Mouse (Mus musculus): Measurements from ENCODE around the gene Pagr1a. TPM values are rescaled to one million over a fixed set of nuclear protein-coding genes. Genes with fewer than 3 reads are reported as not detected.

The Pagr1a gene
- total RNA-seq (2012; rRNA removed), result 12.1 and 32.3 TPM in 2 replicates

DNA sequence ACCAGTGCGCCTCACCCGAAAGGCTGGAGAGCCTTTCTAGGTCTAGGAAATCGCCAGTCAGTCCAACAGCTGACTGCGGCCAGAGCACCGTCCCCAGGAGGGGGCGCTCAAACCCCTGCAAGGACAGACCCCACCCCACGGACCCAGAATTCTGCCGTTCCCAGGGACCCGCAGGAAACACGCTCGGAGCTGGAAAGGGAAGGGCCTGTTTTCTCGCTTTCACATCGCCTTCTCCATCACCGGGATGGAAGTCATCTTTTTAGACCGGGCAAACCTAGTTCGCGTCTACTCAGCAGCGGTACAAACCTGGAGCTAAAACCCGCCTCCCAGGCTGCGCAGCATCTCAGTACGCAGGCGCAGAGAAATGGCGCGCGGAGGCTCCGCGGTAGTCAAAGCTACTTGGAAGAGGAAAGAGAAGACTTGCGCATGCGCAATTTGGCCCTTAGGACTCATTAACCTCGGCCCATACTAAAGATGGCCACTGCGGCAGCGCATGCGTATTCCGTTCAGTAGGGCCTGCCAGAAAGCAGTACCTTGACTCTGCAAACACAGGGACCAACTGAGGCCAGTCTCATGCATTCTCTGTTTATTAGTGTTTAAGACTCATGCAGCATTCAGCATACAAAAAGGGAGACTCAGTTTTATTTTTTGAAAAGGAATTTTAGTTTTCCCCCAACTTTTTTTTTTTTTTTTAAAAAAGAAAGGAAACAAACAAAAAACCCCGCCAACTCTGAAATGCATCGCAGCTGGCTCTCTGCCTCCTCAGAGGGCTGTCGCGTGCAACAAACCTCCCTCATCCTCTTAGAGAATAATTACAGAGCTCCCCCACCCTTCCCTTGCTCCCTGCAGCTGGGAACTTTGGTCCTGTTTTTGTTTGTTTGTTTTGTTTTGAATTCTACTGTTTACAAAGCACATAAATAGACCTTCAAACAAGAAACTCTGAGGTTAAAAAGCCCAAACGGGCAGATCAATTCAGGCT, at the start of gene Pagr1a:
Gene Pagr1a (minus strand): TSS at position 382 of the 979 bp plus-strand sequence.
- H3K36me3 ChIP-seq (ENCODE audit: control insufficient read depth, insufficient read depth, low read length, poor library complexity, severe bottlenecking), result peaks cover 14% of the 10 kb centered on the region
- peak within 1 kb of the TSS; percentile 95 for H3K9ac ChIP-seq (ENCODE audit: insufficient read depth, low read depth, low read length, poor library complexity, severe bottlenecking)
- TF ChIP-seq ZNF384 (IDR thresholded peaks at IDR 0.05; ENCODE audit: low read depth, low read length) (peak; percentile 76), ZC3H11A (IDR thresholded peaks at IDR 0.05; ENCODE audit: borderline replicate concordance, low read depth, low read length) (no peak), HCFC1 (IDR thresholded peaks at IDR 0.05; ENCODE audit: borderline replicate concordance, insufficient read depth, low read length) (peak; percentile 93), MAFK (IDR thresholded peaks at IDR 0.05; ENCODE audit: insufficient read depth, low read depth, low read length) (no peak; the same call in 1 of the 2 replicates), CHD2 (IDR thresholded peaks at IDR 0.05; ENCODE audit: low read depth, low read length) (no peak)
- no peaks in the 10 kb centered on the region for H3K9me3 ChIP-seq (ENCODE audit: control insufficient read depth, insufficient read depth, low read depth, low read length)
- in situ Hi-C loops (cut with MboI; ENCODE audit: low sequenced_read_pairs in 2 of 2, unreplicated experiment in 2 of 2), result no loop called here
- H3K4me1 ChIP-seq (ENCODE audit: control insufficient read depth in 2 of 2, insufficient read depth in 2 of 2, low read length in 2 of 2, poor library complexity in 1 of 2), result peaks cover 4 to 9% of the 10 kb centered on the region in 2 experiments; a peak in 3 of 4 replicates
- H3K27ac ChIP-seq (ENCODE audit: insufficient read depth, low read depth, low read length, poor library complexity, severe bottlenecking), result peak within 1 kb of the TSS; percentile 84
- DNase-seq (ENCODE audit: low read depth, low spot score), result peak; percentile 100
- H3K4me3 ChIP-seq (ENCODE audit: insufficient read depth in 1 of 2, low read depth in 1 of 2, low read length in 2 of 2, poor library complexity in 1 of 2, severe bottlenecking in 1 of 2), result peak within 1 kb of the TSS; percentile 73 to 91

DNA sequence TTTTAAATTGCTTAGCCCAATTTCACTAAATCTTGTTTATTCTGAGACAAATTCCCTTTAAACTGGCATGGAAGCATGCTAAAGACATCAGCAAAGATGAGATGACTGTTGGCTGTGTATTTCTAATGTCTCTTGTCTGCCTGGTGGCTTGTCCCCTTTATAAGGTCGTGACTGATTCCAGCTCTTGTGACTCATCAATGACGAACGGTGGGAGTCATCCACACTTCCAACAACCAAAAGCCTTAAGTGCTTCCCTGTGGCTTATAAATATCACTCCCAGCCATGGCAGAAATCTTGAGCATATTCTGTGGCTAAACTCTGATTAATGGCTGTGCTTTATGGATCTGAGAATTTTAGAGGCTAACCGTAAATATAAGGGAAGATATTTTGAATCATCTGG, 49.2 kb upstream of the Pagr1a start:
- H3K4me3 ChIP-seq (ENCODE audit: insufficient read depth in 1 of 2, low read depth in 1 of 2, low read length in 2 of 2, poor library complexity in 1 of 2, severe bottlenecking in 1 of 2), result no peak overlapping the region
- TF ChIP-seq CHD2 (IDR thresholded peaks at IDR 0.05; ENCODE audit: low read depth, low read length) (no peak), MAFK (IDR thresholded peaks at IDR 0.05; ENCODE audit: insufficient read depth, low read depth, low read length) (no peak), ZC3H11A (IDR thresholded peaks at IDR 0.05; ENCODE audit: borderline replicate concordance, low read depth, low read length) (no peak), ZNF384 (IDR thresholded peaks at IDR 0.05; ENCODE audit: low read depth, low read length) (no peak), HCFC1 (IDR thresholded peaks at IDR 0.05; ENCODE audit: borderline replicate concordance, insufficient read depth, low read length) (no peak)
- in situ Hi-C loops (cut with MboI; ENCODE audit: low sequenced_read_pairs in 2 of 2, unreplicated experiment in 2 of 2), result no loop called here

DNA sequence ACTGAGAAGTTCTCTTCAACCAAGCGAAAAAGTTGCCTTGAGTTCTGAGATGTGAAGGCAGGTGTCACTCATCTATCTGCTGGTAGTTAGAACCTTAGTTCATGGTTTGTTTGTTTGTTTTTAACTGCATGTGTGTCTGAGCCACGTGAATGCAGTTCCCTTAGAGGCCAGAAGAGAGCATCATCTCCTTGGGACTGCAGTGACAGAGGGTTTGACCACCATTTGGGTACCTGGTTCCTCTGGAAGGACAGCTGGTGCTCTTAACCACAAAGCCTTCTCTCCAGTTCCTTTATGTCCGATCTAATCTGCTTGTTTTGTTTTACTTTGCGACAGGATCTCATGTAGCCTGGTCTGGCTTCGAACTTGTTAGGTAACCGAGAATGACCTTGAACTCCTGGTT, 48.4 kb upstream of the Pagr1a start:
- Histone ChIP-seq H3K9ac (ENCODE audit: insufficient read depth, low read depth, low read length, poor library complexity, severe bottlenecking) (no peak overlapping the region), H3K36me3 (ENCODE audit: control insufficient read depth, insufficient read depth, low read length, poor library complexity, severe bottlenecking) (no peaks in the 10 kb centered on the region), H3K9me3 (ENCODE audit: control insufficient read depth, insufficient read depth, low read depth, low read length) (no peaks in the 10 kb centered on the region), H3K4me3 (ENCODE audit: insufficient read depth in 1 of 2, low read depth in 1 of 2, low read length in 2 of 2, poor library complexity in 1 of 2, severe bottlenecking in 1 of 2) (no peak overlapping the region), H3K4me1 (ENCODE audit: control insufficient read depth in 2 of 2, insufficient read depth in 2 of 2, low read length in 2 of 2, poor library complexity in 1 of 2) (peaks cover 0 to 6% of the 10 kb centered on the region in 2 experiments; a peak in 1 of 4 replicates), H3K27ac (ENCODE audit: insufficient read depth, low read depth, low read length, poor library complexity, severe bottlenecking) (no peak overlapping the region)
- in situ Hi-C loops (cut with MboI; ENCODE audit: low sequenced_read_pairs in 2 of 2, unreplicated experiment in 2 of 2), result no loop called here
- TF ChIP-seq ZNF384 (IDR thresholded peaks at IDR 0.05; ENCODE audit: low read depth, low read length) (no peak), HCFC1 (IDR thresholded peaks at IDR 0.05; ENCODE audit: borderline replicate concordance, insufficient read depth, low read length) (no peak), ZC3H11A (IDR thresholded peaks at IDR 0.05; ENCODE audit: borderline replicate concordance, low read depth, low read length) (no peak), MAFK (IDR thresholded peaks at IDR 0.05; ENCODE audit: insufficient read depth, low read depth, low read length) (no peak), CHD2 (IDR thresholded peaks at IDR 0.05; ENCODE audit: low read depth, low read length) (no peak)
- DNase-seq (ENCODE audit: low read depth, low spot score), result no peak

More for the DNA sequence above, 49.2 kb upstream of the Pagr1a start:
- Histone ChIP-seq H3K36me3 (ENCODE audit: control insufficient read depth, insufficient read depth, low read length, poor library complexity, severe bottlenecking) (no peaks in the 10 kb centered on the region), H3K27ac (ENCODE audit: insufficient read depth, low read depth, low read length, poor library complexity, severe bottlenecking) (no peak overlapping the region), H3K4me1 (ENCODE audit: control insufficient read depth in 2 of 2, insufficient read depth in 2 of 2, low read length in 2 of 2, poor library complexity in 1 of 2) (peaks cover 0 to 6% of the 10 kb centered on the region in 2 experiments; a peak in 1 of 4 replicates), H3K9ac (ENCODE audit: insufficient read depth, low read depth, low read length, poor library complexity, severe bottlenecking) (no peak overlapping the region), H3K9me3 (ENCODE audit: control insufficient read depth, insufficient read depth, low read depth, low read length) (no peaks in the 10 kb centered on the region)
- no peak for DNase-seq (ENCODE audit: low read depth, low spot score)

DNA sequence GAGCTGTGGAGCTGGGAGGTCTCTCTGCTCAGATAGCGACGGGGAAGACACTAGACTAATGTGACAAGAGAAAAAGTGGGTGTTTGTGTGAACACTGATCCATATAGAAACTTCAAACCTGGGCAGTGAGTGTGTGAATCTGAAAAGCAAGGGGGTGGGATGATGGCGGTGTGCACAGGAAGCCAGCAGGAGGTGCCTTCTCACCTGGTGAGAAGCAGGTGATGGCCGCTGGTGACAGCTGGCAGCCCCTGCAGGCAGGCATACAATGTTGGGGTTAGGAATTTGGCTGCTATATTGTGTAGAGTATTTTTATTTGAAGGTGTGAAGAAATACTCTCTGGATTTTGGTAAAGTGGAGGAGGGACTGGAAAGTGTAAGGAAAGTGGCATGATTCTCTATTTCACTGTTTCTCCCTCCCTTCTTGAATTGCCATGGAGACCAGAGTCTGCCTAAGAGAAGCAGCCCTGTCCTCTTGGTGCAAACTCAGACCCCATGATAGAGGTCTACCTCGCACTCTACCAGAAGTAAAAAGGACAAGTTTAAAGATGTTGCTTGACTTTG, 38.0 kb upstream of the Pagr1a start:
- Histone ChIP-seq H3K4me3 (ENCODE audit: insufficient read depth in 1 of 2, low read depth in 1 of 2, low read length in 2 of 2, poor library complexity in 1 of 2, severe bottlenecking in 1 of 2) (no peak overlapping the region), H3K9me3 (ENCODE audit: control insufficient read depth, insufficient read depth, low read depth, low read length) (no peaks in the 10 kb centered on the region), H3K36me3 (ENCODE audit: control insufficient read depth, insufficient read depth, low read length, poor library complexity, severe bottlenecking) (no peaks in the 10 kb centered on the region), H3K4me1 (ENCODE audit: control insufficient read depth in 2 of 2, insufficient read depth in 2 of 2, low read length in 2 of 2, poor library complexity in 1 of 2) (no peaks in the 10 kb centered on the region), H3K27ac (ENCODE audit: insufficient read depth, low read depth, low read length, poor library complexity, severe bottlenecking) (no peak overlapping the region), H3K9ac (ENCODE audit: insufficient read depth, low read depth, low read length, poor library complexity, severe bottlenecking) (no peak overlapping the region)
- in situ Hi-C loops (cut with MboI; ENCODE audit: low sequenced_read_pairs in 2 of 2, unreplicated experiment in 2 of 2), result no loop called here
- TF ChIP-seq MAFK (IDR thresholded peaks at IDR 0.05; ENCODE audit: insufficient read depth, low read depth, low read length) (no peak), ZC3H11A (IDR thresholded peaks at IDR 0.05; ENCODE audit: borderline replicate concordance, low read depth, low read length) (no peak), HCFC1 (IDR thresholded peaks at IDR 0.05; ENCODE audit: borderline replicate concordance, insufficient read depth, low read length) (no peak), ZNF384 (IDR thresholded peaks at IDR 0.05; ENCODE audit: low read depth, low read length) (no peak), CHD2 (IDR thresholded peaks at IDR 0.05; ENCODE audit: low read depth, low read length) (no peak)
- no peak for DNase-seq (ENCODE audit: low read depth, low spot score)

All from ES-E14 (cell line).